Mouse (Mus musculus) urinary bladder, postnatal 14 days (tissue): ENCODE measurements at regions not wholly inside any gene's neighbourhood (a gene's known extent, or its start where the extent isn't known, plus 50 kb on each side); places are given as distances from the start of the nearest gene placed in this dataset.

Source experiments
- DNase-seq: peaks from one replicate; pipeline ENCODE4 v3.0.0; 2021; ENCODE audit warnings: low spot score

- no peak for DNase-seq
These were observed 146.7 kb downstream of the Pax3 start for GRCm38 (mm10) chr1:78050231-78050630.

GRCm38 (mm10) chr1:78032336-78032735 lies 164.6 kb downstream of the Pax3 start:
- no peak for DNase-seq

- no peak for DNase-seq
These were observed 175.2 kb downstream of the Pax3 start for GRCm38 (mm10) chr1:78021766-78022165.

- DNase-seq: no peak
These were observed 175.9 kb downstream of the Pax3 start for GRCm38 (mm10) chr1:78021014-78021413.

GRCm38 (mm10) chr1:78017949-78018617 lies 178.9 kb downstream of the Pax3 start:
- no peak for DNase-seq

- no peak for DNase-seq
These were observed 180.2 kb downstream of the Pax3 start for GRCm38 (mm10) chr1:78016541-78017267.

GRCm38 (mm10) chr1:78015999-78016398 lies 180.9 kb downstream of the Pax3 start:
- no peak for DNase-seq

GRCm38 (mm10) chr1:78013396-78013795 lies 183.5 kb downstream of the Pax3 start:
- DNase-seq: no peak

- peak; percentile 30 for DNase-seq
These were observed 188.0 kb downstream of the Pax3 start for GRCm38 (mm10) chr1:78008811-78009410.

- DNase-seq: no peak
These were observed 192.6 kb downstream of the Pax3 start for GRCm38 (mm10) chr1:78004376-78004775.

- no peak for DNase-seq
These were observed 198.2 kb downstream of the Pax3 start for GRCm38 (mm10) chr1:77998727-77999126.

- DNase-seq: peak; percentile 20
These were observed 215.4 kb downstream of the Pax3 start for GRCm38 (mm10) chr1:77981528-77981927.

- DNase-seq: peak; percentile 65
These were observed 218.2 kb downstream of the Pax3 start for GRCm38 (mm10) chr1:77978696-77979095.

- no peak for DNase-seq
These were observed 221.0 kb downstream of the Pax3 start for GRCm38 (mm10) chr1:77975941-77976340.

- DNase-seq: peak; percentile 33
These were observed 224.6 kb downstream of the Pax3 start for GRCm38 (mm10) chr1:77972301-77972717.

GRCm38 (mm10) chr1:77964656-77965335 lies 232.1 kb downstream of the Pax3 start:
- no peak for DNase-seq

- DNase-seq: no peak
These were observed 237.6 kb downstream of the Pax3 start for GRCm38 (mm10) chr1:77959309-77959708.

GRCm38 (mm10) chr1:77957156-77957767 lies 239.7 kb downstream of the Pax3 start:
- DNase-seq: no peak

GRCm38 (mm10) chr1:77947894-77948293 lies 249.0 kb downstream of the Pax3 start:
- no peak for DNase-seq

GRCm38 (mm10) chr1:77944327-77944645 lies 252.6 kb downstream of the Pax3 start:
- no peak for DNase-seq

GRCm38 (mm10) chr1:77943633-77944326 lies 253.2 kb downstream of the Pax3 start:
- DNase-seq: no peak

- DNase-seq: no peak
These were observed 253.8 kb downstream of the Pax3 start for GRCm38 (mm10) chr1:77943101-77943500.
